Mouse (Mus musculus) left cerebral cortex, adult 2 months (tissue): Measurements from ENCODE around the gene Xkr7. TPM values are rescaled to one million over a fixed set of nuclear protein-coding genes. Genes with fewer than 3 reads are reported as not detected.

Experiments used
- DNase-seq, 2 experiments: peaks; one replicate each; pipeline ENCODE4 v3.0.0; 2021 to 2022; ENCODE audit warnings: low spot score in 2 of 2, mixed read lengths in 1 of 2; ENCODE audit errors: extremely low spot score in 1 of 2
- H3K27ac ChIP-seq: fragments of 200-600 bp; 2 replicates; pipeline ENCODE4 v1.8.1; 2022
- H3K4me3 ChIP-seq: fragments of 200-600 bp; 2 replicates; pipeline ENCODE4 v1.8.1; 2022
- CTCF ChIP-seq: fragments of 200-600 bp; IDR thresholded peaks from 2 replicates; pipeline ENCODE4 v1.8.1; 2022; ENCODE audit warnings: antibody characterized with exemption, mild to moderate bottlenecking, moderate library complexity
- intact Hi-C: fragments of 180-260 bp; cut with DNase I; formaldehyde crosslinking; loops from one replicate; pipeline ENCODE4 v1.15.1; 2025
- total RNA-seq, 2 experiments: library from RNA; stranded (reverse); gene quantifications; 2 replicates each; pipeline ENCODE4 v1.2.3; 2021

The Xkr7 gene
- total RNA-seq, 2 experiments from 2014 or later: 5.0 to 5.3 TPM

GRCm38 (mm10) chr2:153045884-153046299 lies 14.2 kb downstream of the Xkr7 start:
- no peak overlapping the region for H3K4me3 ChIP-seq
- intact Hi-C loops: no loop called here
- TF ChIP-seq CTCF: no peak
- peak; percentile 41 to 58 for DNase-seq
- no peak overlapping the region; the same call in 1 of the 2 replicates for H3K27ac ChIP-seq

DNA sequence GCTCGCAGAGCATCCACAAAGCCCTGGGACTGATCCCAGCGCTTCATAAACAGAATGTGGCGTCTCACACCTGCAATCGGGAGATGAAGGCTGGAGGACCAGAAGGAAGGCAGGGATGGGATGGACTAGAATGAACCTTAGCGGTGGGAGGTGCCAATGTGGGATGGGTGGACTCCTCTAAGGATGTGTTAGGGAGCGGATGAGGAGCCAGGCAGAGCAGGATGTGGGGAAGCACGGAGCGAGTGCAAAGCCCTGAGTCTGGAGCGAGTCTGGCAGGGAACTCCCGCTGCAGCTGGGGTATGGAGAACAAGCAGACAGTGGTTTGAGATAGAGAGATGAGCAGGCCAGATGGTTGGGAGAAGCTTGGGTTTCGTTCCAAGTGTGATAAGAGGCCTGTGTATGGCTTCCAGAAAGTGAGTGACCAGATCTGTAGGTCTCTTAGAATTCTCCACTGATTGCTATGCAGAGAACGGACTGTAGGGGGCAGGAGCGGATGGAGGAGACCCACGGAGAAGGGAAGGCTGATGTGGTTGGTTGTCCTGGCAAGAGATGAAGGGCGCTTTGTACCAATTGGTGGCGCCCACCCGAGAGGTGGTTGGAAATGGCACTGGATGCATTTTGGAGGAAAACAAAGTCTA lies 16.3 kb downstream of the Xkr7 start:
- intact Hi-C loops: no loop called here
- peak; percentile 47 to 69 for DNase-seq
- peak; percentile 75 for TF ChIP-seq CTCF
- Histone ChIP-seq H3K27ac (no peak overlapping the region), H3K4me3 (no peak overlapping the region)

DNA sequence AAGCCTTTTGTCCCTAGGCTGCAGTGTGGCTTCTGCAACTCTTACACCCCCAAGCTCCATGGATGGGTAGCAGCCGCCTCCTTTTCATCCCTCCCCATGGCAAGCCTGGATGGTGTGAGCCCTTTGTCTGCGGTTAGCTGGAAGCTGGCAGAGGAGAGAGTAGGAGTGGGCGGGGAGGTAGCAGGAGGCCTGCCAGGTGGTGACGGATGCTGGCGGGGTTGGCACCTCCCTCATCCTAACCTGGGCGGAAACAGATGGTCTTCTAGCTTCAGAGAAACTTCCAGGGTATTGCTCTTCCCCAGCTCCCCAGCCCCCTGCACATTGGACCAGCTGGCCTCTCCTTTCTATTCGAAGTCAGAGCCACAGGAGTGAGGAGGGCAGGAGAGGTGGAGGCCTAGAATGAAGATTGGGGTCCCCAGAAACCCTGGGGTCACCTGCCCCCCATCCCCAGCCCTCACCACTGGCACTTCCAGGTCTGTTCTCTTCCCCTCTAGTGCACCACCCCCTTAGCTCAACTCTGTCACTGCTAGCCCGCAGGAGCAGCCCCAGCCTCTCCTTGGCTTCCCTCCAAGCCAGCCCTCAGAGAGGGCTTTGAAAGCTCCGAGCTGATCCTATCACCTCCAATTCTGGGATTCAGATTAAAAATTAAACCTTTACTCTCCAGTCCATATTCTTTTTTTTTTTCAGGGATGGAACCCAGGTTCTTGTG lies 17.8 kb downstream of the Xkr7 start:
- intact Hi-C loops: no loop called here
- H3K27ac ChIP-seq: no peak overlapping the region
- H3K4me3 ChIP-seq: no peak overlapping the region
- TF ChIP-seq CTCF: no peak
- DNase-seq: peak; percentile 41 to 57

GRCm38 (mm10) chr2:153049997-153050358 lies 18.3 kb downstream of the Xkr7 start:
- Histone ChIP-seq H3K27ac (no peak overlapping the region), H3K4me3 (no peak overlapping the region)
- intact Hi-C loops: no loop called here
- DNase-seq: no peak
- TF ChIP-seq CTCF: no peak

GRCm38 (mm10) chr2:153051095-153051494 lies 19.4 kb downstream of the Xkr7 start:
- TF ChIP-seq CTCF: no peak
- Histone ChIP-seq H3K4me3 (no peak overlapping the region), H3K27ac (no peak overlapping the region)
- intact Hi-C loops: no loop called here
- no peak for DNase-seq

DNA sequence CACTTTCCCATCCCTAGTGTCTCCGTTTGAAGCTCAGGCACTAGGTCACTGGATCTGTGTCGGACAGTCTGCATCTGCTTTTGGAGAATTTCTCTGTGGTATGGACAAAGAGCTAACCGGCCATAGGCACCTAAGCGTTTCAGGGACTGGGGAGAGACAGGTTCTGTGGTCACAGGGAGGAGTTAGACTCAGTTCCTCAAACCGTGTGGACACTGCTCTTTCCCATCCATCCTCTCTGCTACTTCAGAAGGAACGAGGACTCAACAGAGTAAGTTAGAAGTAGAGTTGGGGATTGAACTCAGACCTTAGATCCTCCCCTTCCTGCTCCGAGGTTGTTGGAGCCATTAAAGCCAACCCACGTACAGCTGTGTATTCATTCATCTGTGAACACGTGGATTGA lies 19.9 kb downstream of the Xkr7 start:
- Histone ChIP-seq H3K4me3 (no peak overlapping the region), H3K27ac (no peak overlapping the region)
- intact Hi-C loops: no loop called here
- no peak for TF ChIP-seq CTCF
- DNase-seq: no peak

- peak; percentile 37 for TF ChIP-seq CTCF
- H3K27ac ChIP-seq: no peak overlapping the region
- intact Hi-C loops: no loop called here
- no peak for DNase-seq
- no peak overlapping the region for H3K4me3 ChIP-seq
Measured at GRCm38 (mm10) chr2:153052700-153053351, 21.2 kb downstream of the Xkr7 start.

DNA sequence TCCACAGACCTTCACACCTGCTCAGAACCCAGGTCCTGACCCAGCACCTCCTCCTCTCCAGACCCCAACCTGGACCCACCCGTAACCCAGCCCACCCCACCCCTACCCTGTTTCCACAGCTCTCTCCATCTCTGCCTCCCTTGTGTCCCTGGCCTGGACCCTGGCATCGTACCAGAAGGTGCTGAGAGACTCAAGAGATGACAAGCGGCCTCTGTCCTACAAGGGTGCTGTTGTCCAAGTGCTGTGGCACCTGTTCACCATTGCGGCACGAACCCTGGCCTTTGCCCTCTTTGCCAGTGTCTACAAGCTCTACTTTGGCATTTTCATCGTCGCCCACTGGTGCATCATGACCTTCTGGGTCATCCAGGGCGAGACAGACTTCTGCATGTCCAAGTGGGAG lies 22.2 kb downstream of the Xkr7 start:
- H3K27ac ChIP-seq: no peak overlapping the region
- TF ChIP-seq CTCF: no peak
- no peak overlapping the region for H3K4me3 ChIP-seq
- no peak for DNase-seq
- intact Hi-C loops: no loop called here

GRCm38 (mm10) chr2:153055270-153055920 lies 23.7 kb downstream of the Xkr7 start:
- TF ChIP-seq CTCF: peak; percentile 48
- Histone ChIP-seq H3K27ac (no peak overlapping the region), H3K4me3 (no peak overlapping the region)
- no peak for DNase-seq
- intact Hi-C loops: no loop called here

GRCm38 (mm10) chr2:153058365-153058764 lies 26.7 kb downstream of the Xkr7 start:
- Histone ChIP-seq H3K27ac (no peak overlapping the region), H3K4me3 (no peak overlapping the region)
- intact Hi-C loops: no loop called here
- DNase-seq: no peak
- TF ChIP-seq CTCF: no peak

- no peak for TF ChIP-seq CTCF
- DNase-seq: no peak
- no peak overlapping the region for H3K27ac ChIP-seq
- intact Hi-C loops: no loop called here
- no peak overlapping the region for H3K4me3 ChIP-seq
Measured at GRCm38 (mm10) chr2:153060216-153060615, 28.6 kb downstream of the Xkr7 start.

- no peak overlapping the region for H3K4me3 ChIP-seq
- H3K27ac ChIP-seq: no peak overlapping the region
- TF ChIP-seq CTCF: no peak
- no peak for DNase-seq
- intact Hi-C loops: no loop called here
Measured at GRCm38 (mm10) chr2:153063394-153063793, 31.7 kb downstream of the Xkr7 start.
